Mouse (Mus musculus): Measurements from ENCODE around the gene Ttc23.

DNA sequence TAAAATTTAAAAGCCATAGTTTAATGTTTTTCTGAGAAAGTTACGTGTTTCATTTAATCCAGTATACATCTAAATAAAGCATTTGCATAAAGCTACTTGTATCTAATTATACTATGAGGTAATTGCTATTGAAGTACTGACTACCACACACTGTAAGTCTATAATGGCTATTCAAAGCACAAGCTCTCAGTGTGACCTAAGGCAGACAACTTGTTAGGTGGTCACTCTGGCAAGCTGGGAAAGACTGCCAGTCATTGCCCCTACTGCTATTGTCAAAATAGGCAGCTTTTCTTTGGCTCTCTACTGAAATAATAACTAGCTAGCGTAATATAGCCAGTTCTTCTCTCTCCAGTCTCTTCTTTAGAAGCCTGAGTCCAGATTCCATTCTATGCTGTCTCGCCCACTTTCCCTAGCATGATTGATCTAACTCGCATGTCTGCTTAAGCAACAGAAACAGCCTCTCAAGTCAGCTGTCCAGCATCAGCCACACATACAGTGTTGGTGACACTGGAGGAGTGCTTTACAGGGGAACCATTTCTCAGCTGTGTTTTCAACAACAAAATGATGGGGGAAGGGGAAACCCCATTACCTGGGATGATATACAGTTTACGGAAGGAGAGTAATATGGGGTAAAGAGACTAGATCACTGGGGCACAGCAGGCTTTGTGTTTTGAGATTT, 39.4 kb upstream of the Ttc23 start:
- TF ChIP-seq RCOR1 (conservative IDR thresholded peaks at IDR 0.05; ENCODE audit: low read depth, low read length) (no peak), CHD1 (IDR thresholded peaks at IDR 0.05; ENCODE audit: low read depth, low read length) (no peak), POLR2A (IDR thresholded peaks at IDR 0.05; ENCODE audit: low read depth, low read length) (no peak), MXI1 (IDR thresholded peaks at IDR 0.05; ENCODE audit: low read depth, low read length) (no peak), E2F4 (IDR thresholded peaks at IDR 0.05; ENCODE audit: insufficient replicate concordance, low read depth, low read length) (no peak), BHLHE40 (IDR thresholded peaks at IDR 0.05; ENCODE audit: low read depth, low read length) (no peak), TCF12 (IDR thresholded peaks at IDR 0.05; ENCODE audit: low read depth, low read length) (no peak)

Data from CH12.LX (cell line).